Mouse (Mus musculus) spleen, adult 2 months (tissue): Measurements from ENCODE around the gene Ror1.

Experiments
- CTCF ChIP-seq: fragments of 200-500 bp; IDR thresholded peaks from 2 replicates; pipeline ENCODE4 v1.5.1; 2011; ENCODE audit warnings: mild to moderate bottlenecking, inconsistent platforms; ENCODE audit not compliant: insufficient read depth, insufficient read length, insufficient replicate concordance; ENCODE audit errors: extremely low read depth
- POLR2A ChIP-seq: fragments of 200-500 bp; IDR thresholded peaks from 2 replicates; pipeline ENCODE4 v1.6.1; 2011; ENCODE audit warnings: low read depth, low read length, inconsistent platforms

DNA sequence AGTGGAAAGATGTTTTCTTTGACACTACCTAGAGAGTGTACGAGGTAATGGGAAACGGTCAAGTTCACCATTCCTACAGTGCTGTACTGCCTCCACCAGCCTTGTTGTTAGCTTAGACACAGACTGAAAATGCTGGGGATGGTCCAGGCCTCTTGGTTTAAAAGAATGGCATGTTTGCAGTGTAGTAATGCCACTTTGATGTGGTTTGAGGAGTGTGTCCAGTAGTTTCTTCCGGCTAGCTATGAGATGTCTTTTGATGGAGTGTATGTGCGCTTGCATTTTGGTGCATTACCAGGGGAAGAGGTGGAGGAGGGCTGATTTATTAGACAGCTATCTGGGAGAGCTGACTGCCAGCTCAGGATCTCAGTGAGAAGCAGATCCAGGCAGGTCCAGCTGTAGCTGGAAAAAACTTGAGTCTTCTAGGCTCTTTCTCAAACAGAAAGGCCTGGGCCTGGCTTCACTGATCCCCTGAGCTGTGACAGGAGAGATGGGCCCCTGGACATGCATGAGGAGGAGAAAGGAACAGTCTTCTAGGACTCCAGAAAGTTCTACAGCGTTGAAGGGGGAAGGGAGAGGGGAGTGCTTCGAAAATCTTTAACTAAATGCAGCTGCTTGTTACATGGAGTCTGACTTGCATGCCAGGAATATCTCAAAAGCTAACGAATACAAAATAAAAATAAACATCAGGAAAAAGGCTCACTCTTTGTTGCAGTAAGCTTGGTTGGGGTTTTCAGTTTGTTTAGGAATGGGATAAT is 5.7 kb downstream of the Ror1 start:
- no peak for TF ChIP-seq CTCF
- no peak for TF ChIP-seq POLR2A
